Mouse (Mus musculus) forebrain, embryonic 14.5 days (tissue): Measurements from ENCODE around the gene Krt4. TPM values are rescaled to one million over a fixed set of nuclear protein-coding genes. Genes with fewer than 3 reads are reported as not detected.

Experiments used
- ATAC-seq: fragments of 200-750 bp; cut with Nextera tagmentation; 2 replicates; pipeline ENCODE4 v1.8.0; 2017; ENCODE audit warnings: mild to moderate bottlenecking, moderate library complexity
- DNase-seq: peaks from one replicate; pipeline ENCODE4 v3.0.0-alpha.2; 2015; ENCODE audit warnings: low spot score
- H3K27ac ChIP-seq: fragments of 300-500 bp; sonication (generic); 2 replicates; pipeline ENCODE4 v1.5.1; 2014; ENCODE audit warnings: low read depth, mild to moderate bottlenecking, control low read depth, low read length, moderate library complexity
- H3K27me3 ChIP-seq: fragments of 300-500 bp; sonication (generic); replicated peaks from 2 replicates; pipeline ENCODE4 v1.6.1; 2014; ENCODE audit warnings: low read length, control low read depth, mixed read lengths; ENCODE audit not compliant: control insufficient read depth, insufficient read depth
- H3K36me3 ChIP-seq: fragments of 300-500 bp; sonication (generic); 2 replicates; pipeline ENCODE4 v1.6.1; 2014; ENCODE audit warnings: low read length, control low read depth; ENCODE audit not compliant: control insufficient read depth, insufficient read depth
- H3K4me1 ChIP-seq: fragments of 300-500 bp; sonication (generic); 2 replicates; pipeline ENCODE4 v1.6.1; 2014; ENCODE audit warnings: antibody characterized with exemption, low read length, control low read depth; ENCODE audit not compliant: control insufficient read depth, insufficient read depth
- H3K4me2 ChIP-seq: fragments of 300-500 bp; sonication (generic); 2 replicates; pipeline ENCODE4 v1.6.1; 2014; ENCODE audit warnings: mild to moderate bottlenecking, control low read depth, low read length
- H3K4me3 ChIP-seq: fragments of 300-500 bp; sonication (generic); 2 replicates; pipeline ENCODE4 v1.5.1; 2014; ENCODE audit warnings: low read depth, low read length, control low read depth
- H3K9ac ChIP-seq: fragments of 300-500 bp; sonication (generic); 2 replicates; pipeline ENCODE4 v1.6.1; 2014; ENCODE audit warnings: mild to moderate bottlenecking, low read length, control low read depth, moderate library complexity
- H3K9me3 ChIP-seq: fragments of 300-500 bp; sonication (generic); replicated peaks from 2 replicates; pipeline ENCODE4 v1.6.1; 2016; ENCODE audit warnings: low read length, control low read depth, mixed read lengths; ENCODE audit not compliant: control insufficient read depth
- WGBS: fragments of 180-500 bp; shearing (Covaris S2); extraction: QIAGEN DNeasy Blood & Tissue Kit; methylation state at CpG from one replicate; pipeline ENCODE4 v1.1.7; 2014; 5-methylcytosine and 5-hydroxymethylcytosine counted together
- microRNA-seq: library from miRNA; unstranded; fragments of <30 nt; microRNA quantifications from one replicate; pipeline ENCODE4, GENCODE M21; 2016
- polyA plus RNA-seq: library from polyadenylated mRNA; unstranded; fragments of >200 nt; fragmentation: Nextera tagmentation; extraction: Ambion mirVana; gene quantifications from 2 replicates; pipeline ENCODE4 v1.2.1, GENCODE M21; 2014

Gene Krt4
- polyA plus RNA-seq, 1 experiment from 2014 or later: not detected

GRCm38 (mm10) chr15:101869431-101869830 lies 55.1 kb downstream of the Krt4 start, which contains the start of gene Krt77:
Gene Krt77 (minus strand): TSS chr15:101869705.
- H3K27me3 ChIP-seq: no peaks in the 10 kb centered on the region
- peak; percentile 72 for DNase-seq
- no peaks in the 10 kb centered on the region for H3K9me3 ChIP-seq
- no peak within 1 kb of the TSS for H3K4me3 ChIP-seq
- ATAC-seq: peak; percentile 40; the same call in 1 of the 2 replicates
- no peak within 1 kb of the TSS for H3K4me2 ChIP-seq
- no peaks in the 10 kb centered on the region for H3K4me1 ChIP-seq
- H3K36me3 ChIP-seq: no peaks in the 10 kb centered on the region
- H3K9ac ChIP-seq: no peak within 1 kb of the TSS
- H3K27ac ChIP-seq: no peak within 1 kb of the TSS; the same call in 1 of the 2 replicates
- 36% methylated on average over 6 of the region's 6 CpGs for WGBS

Small RNA genes lying within 50 kb of the gene (microRNA-seq; reads per million reads assigned to microRNA genes)
- gene Gm44356: not detected

Other genes starting within 250 kb of the Krt4 start
- not detected in 2 replicates for gene Krt6b, start 244.4 kb downstream of the Krt4 start, polyA plus RNA-seq
- not detected in 2 replicates for gene Krt6a, start 230.4 kb downstream of the Krt4 start, polyA plus RNA-seq
- gene Krt5, start 211.8 kb downstream of the Krt4 start, polyA plus RNA-seq: not detected in 2 replicates
- not detected in 2 replicates for gene Krt71, start 181.6 kb downstream of the Krt4 start, polyA plus RNA-seq
- not detected in 2 replicates for gene Krt72, start 138.3 kb downstream of the Krt4 start, polyA plus RNA-seq
- gene Krt73, start 122.4 kb downstream of the Krt4 start, polyA plus RNA-seq: 0.36 and 0.81 TPM in 2 replicates
- gene Krt2, start 106.6 kb downstream of the Krt4 start, polyA plus RNA-seq: not detected in 2 replicates
- 5.2 and 7.0 TPM in 2 replicates for gene Krt1, start 73.9 kb downstream of the Krt4 start, polyA plus RNA-seq
- 0.32 and 0.91 TPM in 2 replicates for gene Krt77, start 55.0 kb downstream of the Krt4 start, polyA plus RNA-seq
- gene Krt76, start 31.8 kb downstream of the Krt4 start, polyA plus RNA-seq: not detected in 2 replicates
- gene Krt79, start 15.6 kb upstream of the Krt4 start, polyA plus RNA-seq: 0.10 and 0.27 TPM in 2 replicates
- not detected in 2 replicates for gene Krt78, start 29.6 kb upstream of the Krt4 start, polyA plus RNA-seq
- 2.7 and 3.7 TPM in 2 replicates for gene Krt8, start 79.7 kb upstream of the Krt4 start, polyA plus RNA-seq
- gene Krt18, start 103.4 kb upstream of the Krt4 start, polyA plus RNA-seq: 5.6 and 7.1 TPM in 2 replicates
- 99.3 and 100 TPM in 2 replicates for gene Eif4b, start 149.0 kb upstream of the Krt4 start, polyA plus RNA-seq
- gene Tns2, start 175.7 kb upstream of the Krt4 start, polyA plus RNA-seq: 5.5 and 8.2 TPM in 2 replicates
- 20.9 and 28.1 TPM in 2 replicates for gene Spryd3, start 211.5 kb upstream of the Krt4 start, polyA plus RNA-seq
- 1.3 and 1.6 TPM in 2 replicates for gene Igfbp6, start 219.6 kb upstream of the Krt4 start, polyA plus RNA-seq
- not detected in 2 replicates for gene Soat2, start 225.8 kb upstream of the Krt4 start, polyA plus RNA-seq